Mouse (Mus musculus) hindbrain, embryonic 11.5 days (tissue): Measurements from ENCODE around the gene Trim9. TPM values are rescaled to one million over a fixed set of nuclear protein-coding genes. Genes with fewer than 3 reads are reported as not detected.

ENCODE experiments used
- ATAC-seq: fragments of 200-750 bp; cut with Nextera tagmentation; 2 replicates; pipeline ENCODE4 v1.8.0; 2017; ENCODE audit warnings: mild to moderate bottlenecking, moderate TSS enrichment, moderate library complexity; ENCODE audit not compliant: low FRiP score
- DNase-seq: peaks from one replicate; pipeline ENCODE4 v3.0.0-alpha.2; 2015; ENCODE audit warnings: low spot score
- H3K27ac ChIP-seq: fragments of 300-500 bp; sonication (generic); 2 replicates; pipeline ENCODE4 v1.5.1; 2014; ENCODE audit warnings: mild to moderate bottlenecking, low read depth, low read length
- H3K27me3 ChIP-seq: fragments of 300-500 bp; sonication (generic); 2 replicates; pipeline ENCODE4 v1.6.1; 2014; ENCODE audit warnings: mild to moderate bottlenecking, low read length, moderate library complexity, mixed read lengths; ENCODE audit not compliant: control insufficient read depth, insufficient read depth
- H3K36me3 ChIP-seq: fragments of 300-500 bp; sonication (generic); 2 replicates; pipeline ENCODE4 v1.6.1; 2014; ENCODE audit warnings: mild to moderate bottlenecking, low read length, moderate library complexity, mixed read lengths; ENCODE audit not compliant: control insufficient read depth, insufficient read depth
- H3K4me1 ChIP-seq: fragments of 300-500 bp; sonication (generic); replicated peaks from 2 replicates; pipeline ENCODE4 v1.6.1; 2014; ENCODE audit warnings: low read length, mixed read lengths; ENCODE audit not compliant: control insufficient read depth, insufficient read depth
- H3K4me2 ChIP-seq: fragments of 300-500 bp; sonication (generic); replicated peaks from 2 replicates; pipeline ENCODE4 v1.6.1; 2014; ENCODE audit warnings: mild to moderate bottlenecking, low read depth, low read length
- H3K4me3 ChIP-seq: fragments of 300-500 bp; sonication (generic); 2 replicates; pipeline ENCODE4 v1.5.1; 2014; ENCODE audit warnings: low read depth, low read length
- H3K9ac ChIP-seq: fragments of 300-500 bp; sonication (generic); 2 replicates; pipeline ENCODE4 v1.6.1; 2014; ENCODE audit warnings: low read depth, low read length
- H3K9me3 ChIP-seq: fragments of 300-500 bp; sonication (generic); 2 replicates; pipeline ENCODE4 v1.6.1; 2016; ENCODE audit warnings: low read length; ENCODE audit not compliant: control insufficient read depth
- WGBS: fragments of 180-500 bp; shearing (Covaris S2); extraction: QIAGEN DNeasy Blood & Tissue Kit; methylation state at CpG from one replicate; pipeline ENCODE4 v1.1.7; 2014; 5-methylcytosine and 5-hydroxymethylcytosine counted together
- polyA plus RNA-seq: library from polyadenylated mRNA; unstranded; fragments of >200 nt; fragmentation: Nextera tagmentation; extraction: Ambion mirVana; gene quantifications from 2 replicates; pipeline ENCODE4 v1.2.1, GENCODE M21; 2014

The Trim9 gene
- polyA plus RNA-seq, 1 experiment from 2014 or later: 18.4 TPM

DNA sequence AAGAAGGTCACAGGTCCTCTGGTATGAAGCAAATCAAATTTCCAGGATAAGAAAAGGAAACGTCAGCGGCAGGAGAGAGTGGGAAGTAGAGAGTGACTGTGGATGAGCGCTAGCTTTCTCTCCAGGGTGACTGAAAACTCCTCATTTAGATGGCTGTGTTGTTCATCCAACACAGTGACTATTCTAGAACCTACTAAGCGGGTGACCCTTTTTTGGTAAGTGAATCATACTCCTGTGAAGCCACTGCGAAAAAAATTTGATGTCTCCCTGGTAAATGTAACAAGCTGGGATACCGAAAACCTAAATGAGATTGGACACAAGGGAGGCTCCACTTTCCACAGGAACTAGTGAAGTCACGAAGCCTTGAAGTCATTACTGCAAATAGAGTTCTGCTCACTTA, 39.5 kb downstream of the Trim9 start:
- no peaks in the 10 kb centered on the region for H3K27me3 ChIP-seq
- DNase-seq (no peak), ATAC-seq (no peak)
- WGBS: 93% methylated on average over 7 of the region's 7 CpGs
- H3K4me3 ChIP-seq: no peak overlapping the region
- H3K4me2 ChIP-seq: no peak overlapping the region
- H3K36me3 ChIP-seq: no peaks in the 10 kb centered on the region
- H3K4me1 ChIP-seq: no peaks in the 10 kb centered on the region
- no peak overlapping the region for H3K27ac ChIP-seq
- H3K9ac ChIP-seq: no peak overlapping the region
- H3K9me3 ChIP-seq: no peaks in the 10 kb centered on the region

DNA sequence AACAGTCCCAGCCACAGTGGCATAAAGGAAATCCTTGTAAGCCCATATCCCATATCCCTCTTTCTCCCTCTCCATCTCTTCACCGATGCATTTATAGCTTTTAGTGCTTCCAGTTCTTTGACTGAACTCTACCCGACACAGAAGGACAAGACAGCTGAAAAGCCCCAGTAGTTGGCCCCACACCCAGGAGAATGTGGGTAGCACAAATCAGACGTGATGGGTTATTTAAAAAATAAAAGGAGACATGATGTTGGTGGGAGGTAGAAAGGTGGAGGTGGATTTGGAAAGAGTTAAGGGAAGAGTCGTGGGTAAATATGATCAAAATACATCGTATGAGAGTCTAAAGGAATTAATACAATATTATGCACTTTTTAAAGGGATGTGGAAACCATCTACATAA, 40.4 kb downstream of the Trim9 start:
- Histone ChIP-seq H3K4me1 (no peaks in the 10 kb centered on the region), H3K4me2 (no peak overlapping the region), H3K9me3 (no peaks in the 10 kb centered on the region), H3K36me3 (no peaks in the 10 kb centered on the region), H3K27ac (no peak overlapping the region), H3K27me3 (no peaks in the 10 kb centered on the region), H3K9ac (no peak overlapping the region), H3K4me3 (no peak overlapping the region)
- DNase-seq: no peak
- ATAC-seq: no peak
- 88% methylated on average over 5 of the region's 5 CpGs for WGBS

DNA sequence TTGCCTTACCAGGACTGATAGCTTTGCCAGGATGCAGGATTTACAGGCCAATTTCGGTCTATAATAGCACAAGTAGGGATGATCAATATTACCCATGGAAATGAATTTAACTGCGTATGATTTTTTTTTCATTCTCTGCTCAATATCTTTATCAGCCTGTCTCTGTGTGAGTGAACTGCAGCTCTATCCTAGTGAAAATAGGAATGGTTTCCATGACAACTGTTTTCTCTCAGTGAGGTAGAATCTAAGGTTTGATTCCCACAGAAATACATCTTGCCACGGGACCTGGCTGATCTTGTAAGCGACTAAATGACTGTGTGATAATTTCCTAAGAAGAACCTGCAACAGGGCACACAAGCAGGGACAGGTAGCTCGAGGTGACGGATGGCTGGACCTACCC, 43.4 kb downstream of the Trim9 start:
- H3K4me1 ChIP-seq: no peaks in the 10 kb centered on the region
- WGBS: 84% methylated on average over 6 of the region's 6 CpGs
- no peaks in the 10 kb centered on the region for H3K27me3 ChIP-seq
- H3K4me3 ChIP-seq: no peak overlapping the region
- H3K27ac ChIP-seq: no peak overlapping the region
- no peaks in the 10 kb centered on the region for H3K9me3 ChIP-seq
- no peak for DNase-seq
- no peaks in the 10 kb centered on the region for H3K36me3 ChIP-seq
- H3K9ac ChIP-seq: no peak overlapping the region
- no peak for ATAC-seq
- no peak overlapping the region for H3K4me2 ChIP-seq

DNA sequence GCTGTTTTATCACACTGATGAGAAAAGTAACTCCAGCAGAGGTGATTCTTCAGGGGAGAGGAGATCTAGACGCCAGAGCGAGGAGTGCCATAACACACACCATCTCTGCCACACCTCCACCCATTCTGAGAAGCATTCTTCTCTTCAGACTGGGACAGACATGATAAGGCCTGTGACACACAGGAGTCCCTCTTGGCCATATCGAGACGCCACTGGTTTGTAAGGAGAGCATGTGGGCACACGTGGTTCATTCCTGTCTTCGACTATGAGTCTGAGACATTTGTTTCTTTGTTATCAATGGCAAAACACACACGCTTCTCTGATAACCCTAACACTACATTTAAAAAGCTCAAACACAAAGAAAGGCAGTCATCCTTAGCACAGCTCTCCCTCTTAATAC, 43.9 kb downstream of the Trim9 start:
- H3K27ac ChIP-seq: no peak overlapping the region

DNA sequence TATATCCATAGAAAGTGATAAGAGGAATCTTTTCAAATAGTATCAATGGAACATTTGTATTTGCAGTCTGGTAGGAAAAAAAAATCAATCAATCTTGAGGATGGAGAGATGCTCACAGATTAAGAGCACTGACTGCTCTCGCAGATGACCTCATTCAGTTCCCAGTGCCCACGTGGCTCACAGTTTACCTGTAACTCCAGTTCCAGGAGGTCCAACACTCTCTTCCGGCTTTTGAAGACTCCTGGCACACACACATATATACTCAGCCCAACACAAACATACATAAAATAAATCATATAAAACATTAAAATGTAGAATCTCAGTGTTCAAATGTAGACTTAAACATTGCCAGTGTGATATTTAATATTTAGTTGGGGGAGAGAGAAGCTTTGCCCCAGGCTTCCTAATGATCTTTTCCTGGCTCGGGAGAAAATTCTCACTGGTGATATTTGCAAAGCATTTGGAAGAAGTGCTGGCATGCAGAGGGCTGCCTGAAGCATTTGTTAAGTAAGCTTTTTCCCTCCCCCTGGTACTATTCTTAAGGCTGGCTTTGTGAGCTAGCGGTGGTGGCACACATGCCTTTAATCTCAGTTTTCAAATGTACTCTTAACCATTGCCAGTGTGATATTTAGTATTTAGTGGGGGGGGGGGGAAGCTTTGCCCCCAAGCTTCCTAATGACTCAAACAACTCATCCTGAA, 45.2 kb downstream of the Trim9 start:
- H3K4me2 ChIP-seq: no peak overlapping the region
- H3K36me3 ChIP-seq: no peaks in the 10 kb centered on the region
- ATAC-seq (no peak), DNase-seq (no peak)
- no peaks in the 10 kb centered on the region for H3K9me3 ChIP-seq
- H3K4me3 ChIP-seq: no peak overlapping the region
- WGBS: 81% methylated on average over 5 of the region's 5 CpGs
- no peaks in the 10 kb centered on the region for H3K27me3 ChIP-seq
- H3K4me1 ChIP-seq: no peaks in the 10 kb centered on the region
- H3K9ac ChIP-seq: no peak overlapping the region
- H3K27ac ChIP-seq: no peak overlapping the region

More for the DNA sequence above, 43.9 kb downstream of the Trim9 start:
- H3K36me3 ChIP-seq: no peaks in the 10 kb centered on the region
- no peak for ATAC-seq
- WGBS: 89% methylated on average over 7 of the region's 7 CpGs
- H3K27me3 ChIP-seq: no peaks in the 10 kb centered on the region
- no peaks in the 10 kb centered on the region for H3K4me1 ChIP-seq
- H3K4me3 ChIP-seq: no peak overlapping the region
- H3K9ac ChIP-seq: no peak overlapping the region
- DNase-seq: no peak
- H3K9me3 ChIP-seq: no peaks in the 10 kb centered on the region
- no peak overlapping the region for H3K4me2 ChIP-seq

DNA sequence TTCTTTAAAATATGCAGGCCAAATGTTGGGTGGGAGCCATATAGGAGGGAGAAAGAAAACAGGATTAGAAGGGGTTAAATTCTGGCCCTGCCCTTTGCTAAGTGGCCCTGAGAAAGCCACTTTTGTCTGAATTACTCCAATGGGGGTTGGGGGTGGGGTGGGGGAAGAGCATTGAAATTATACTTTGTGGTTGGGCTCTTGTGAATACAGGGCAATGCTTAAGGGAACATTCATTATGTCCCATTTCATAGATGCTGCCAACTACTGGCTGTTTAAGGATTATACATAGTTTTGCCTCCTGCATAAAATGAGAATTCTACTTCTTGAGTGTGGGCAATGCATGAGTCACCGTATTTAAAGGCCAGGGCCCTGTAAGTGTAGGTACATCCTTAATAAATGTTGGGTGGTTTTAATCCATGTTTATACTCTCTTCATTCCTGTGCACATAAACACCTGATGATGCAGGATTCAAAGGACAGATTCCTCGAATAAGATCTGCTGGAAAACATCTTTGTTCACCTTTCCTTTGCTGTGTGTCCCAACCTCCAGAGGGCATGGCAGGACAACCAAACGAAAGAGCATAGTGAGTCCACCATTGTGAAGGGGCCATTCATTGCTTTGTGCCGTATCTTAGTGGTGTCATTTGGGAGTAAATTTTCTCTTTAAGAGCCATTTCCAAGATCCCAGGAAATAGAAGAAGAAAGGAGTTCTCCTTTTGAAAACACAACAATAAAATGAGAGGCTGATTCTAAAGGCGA, 53.3 kb downstream of the Trim9 start:
- WGBS: 59% methylated on average over 5 of the region's 5 CpGs
- H3K9me3 ChIP-seq: no peaks in the 10 kb centered on the region
- H3K9ac ChIP-seq: no peak overlapping the region
- no peak overlapping the region for H3K4me2 ChIP-seq
- H3K27me3 ChIP-seq: no peaks in the 10 kb centered on the region
- no peak overlapping the region for H3K27ac ChIP-seq
- H3K4me3 ChIP-seq: no peak overlapping the region
- H3K4me1 ChIP-seq: no peaks in the 10 kb centered on the region
- no peaks in the 10 kb centered on the region for H3K36me3 ChIP-seq
- DNase-seq (peak; percentile 10), ATAC-seq (peak; percentile 43)

DNA sequence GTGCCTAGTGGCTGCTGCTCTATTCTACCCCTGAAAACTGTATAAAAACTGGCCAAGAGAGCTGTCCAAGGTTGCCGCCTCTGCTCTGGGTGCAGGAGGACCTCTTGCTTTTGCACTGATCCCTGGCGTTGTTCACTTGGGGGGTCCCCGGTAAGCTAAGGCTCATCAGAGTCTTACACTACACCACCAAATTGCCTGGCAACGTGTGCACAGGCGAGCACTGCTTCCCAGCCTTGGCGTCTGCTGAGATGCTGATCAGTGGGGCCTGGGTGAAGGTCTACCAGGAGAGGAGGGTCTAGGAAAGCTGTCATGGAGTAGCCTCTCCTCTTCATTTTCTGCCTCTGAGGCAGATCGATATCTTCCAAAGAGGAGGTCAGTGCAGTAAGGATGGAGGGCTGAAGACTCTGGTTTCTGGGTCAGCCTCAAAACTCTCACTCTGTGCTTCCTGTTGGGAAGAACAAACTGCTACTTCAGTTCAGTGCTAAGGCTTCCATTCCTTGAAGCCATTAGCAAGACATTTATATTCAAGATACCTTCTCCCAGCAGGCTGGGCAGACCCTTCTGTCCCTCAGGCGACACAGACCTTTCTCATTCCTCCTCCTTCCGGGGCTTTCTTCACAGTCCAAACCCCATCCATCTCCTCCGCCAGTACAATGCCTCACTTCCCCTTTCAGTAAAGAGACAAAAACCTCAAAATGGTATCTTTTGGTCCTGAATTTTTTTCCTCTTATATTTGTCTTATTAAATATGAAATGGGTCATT, 54.1 kb downstream of the Trim9 start:
- 80% methylated on average over 10 of the region's 10 CpGs for WGBS
- Histone ChIP-seq H3K27ac (no peak overlapping the region), H3K4me1 (no peaks in the 10 kb centered on the region), H3K36me3 (no peaks in the 10 kb centered on the region), H3K9ac (no peak overlapping the region), H3K27me3 (no peaks in the 10 kb centered on the region), H3K4me2 (no peak overlapping the region), H3K4me3 (no peak overlapping the region), H3K9me3 (no peaks in the 10 kb centered on the region)
- no peak for ATAC-seq
- DNase-seq: no peak

DNA sequence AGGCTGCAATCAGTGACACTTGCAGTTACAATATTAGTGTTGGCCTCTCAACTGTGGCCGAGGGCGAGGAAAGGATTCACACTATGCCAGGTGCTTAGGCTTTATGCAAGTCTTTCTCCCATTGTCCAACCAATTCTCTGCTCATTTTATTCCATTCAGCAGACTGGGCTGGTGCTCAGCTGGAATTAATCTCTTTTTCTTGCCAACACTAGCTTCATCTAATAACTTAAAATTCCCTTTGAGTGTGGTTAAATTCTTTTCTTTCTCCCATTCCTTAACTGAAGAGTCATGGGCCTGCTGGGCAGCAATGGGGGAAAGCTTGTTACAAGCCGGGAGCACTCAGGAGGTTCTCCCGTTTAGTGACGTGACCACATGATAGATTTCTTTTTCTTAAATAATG, 61.9 kb downstream of the Trim9 start:
- Histone ChIP-seq H3K4me3 (no peak overlapping the region), H3K9me3 (no peaks in the 10 kb centered on the region), H3K27ac (no peak overlapping the region), H3K36me3 (no peaks in the 10 kb centered on the region), H3K27me3 (no peaks in the 10 kb centered on the region), H3K4me2 (no peak overlapping the region), H3K4me1 (no peaks in the 10 kb centered on the region), H3K9ac (no peak overlapping the region)
- ATAC-seq (no peak), DNase-seq (no peak)
- WGBS: 56% methylated on average over 5 of the region's 5 CpGs
